Mouse (Mus musculus) adrenal gland, postnatal 25 days (tissue): Measurements from ENCODE around the gene Unc5a. TPM values are rescaled to one million over a fixed set of nuclear protein-coding genes. Genes with fewer than 3 reads are reported as not detected.

Experiments
- DNase-seq: peaks from one replicate; pipeline ENCODE4 v3.0.0; 2021; ENCODE audit warnings: mixed read lengths
- total RNA-seq: library from RNA; stranded (reverse); gene quantifications from 2 replicates; pipeline ENCODE4 v1.2.3, GENCODE M21; 2021

Gene Unc5a
- total RNA-seq, 1 experiment from 2014 or later = 9.0 TPM

- peak; percentile 50 for DNase-seq
These were observed 6.7 kb downstream of the Unc5a start for GRCm38 (mm10) chr13:54955695-54956471.

GRCm38 (mm10) chr13:54957281-54957680 is 8.1 kb downstream of the Unc5a start:
- DNase-seq = no peak

GRCm38 (mm10) chr13:54959059-54959701 is 10.0 kb downstream of the Unc5a start:
- no peak for DNase-seq

- no peak for DNase-seq
These were observed 10.6 kb downstream of the Unc5a start for GRCm38 (mm10) chr13:54959842-54960241.

GRCm38 (mm10) chr13:54960491-54960890 is 11.3 kb downstream of the Unc5a start:
- DNase-seq = no peak

GRCm38 (mm10) chr13:54965256-54965655 is 16.0 kb downstream of the Unc5a start:
- no peak for DNase-seq

- DNase-seq = no peak
These were observed 18.3 kb downstream of the Unc5a start for GRCm38 (mm10) chr13:54967501-54967900.

- no peak for DNase-seq
These were observed 19.4 kb downstream of the Unc5a start for GRCm38 (mm10) chr13:54968636-54969035.

- no peak for DNase-seq
These were observed 20.3 kb downstream of the Unc5a start for GRCm38 (mm10) chr13:54969513-54969912.

- DNase-seq = peak; percentile 51
These were observed 21.5 kb downstream of the Unc5a start for GRCm38 (mm10) chr13:54970521-54971247.

GRCm38 (mm10) chr13:54975546-54975945 is 26.3 kb downstream of the Unc5a start:
- no peak for DNase-seq

GRCm38 (mm10) chr13:54978804-54979203 is 29.6 kb downstream of the Unc5a start:
- DNase-seq = peak; percentile 18

GRCm38 (mm10) chr13:54980957-54981356 is 31.7 kb downstream of the Unc5a start:
- peak; percentile 51 for DNase-seq

GRCm38 (mm10) chr13:54983001-54983400 is 33.8 kb downstream of the Unc5a start:
- no peak for DNase-seq

GRCm38 (mm10) chr13:54983614-54984013 is 34.4 kb downstream of the Unc5a start:
- no peak for DNase-seq

GRCm38 (mm10) chr13:54987405-54987804 is 38.2 kb downstream of the Unc5a start:
- no peak for DNase-seq

GRCm38 (mm10) chr13:54988181-54988760 is 39.1 kb downstream of the Unc5a start:
- no peak for DNase-seq

GRCm38 (mm10) chr13:54992215-54992614 is 43.0 kb downstream of the Unc5a start:
- no peak for DNase-seq

- DNase-seq = no peak
These were observed 45.4 kb downstream of the Unc5a start for GRCm38 (mm10) chr13:54994576-54994975.

- DNase-seq = no peak
These were observed 46.0 kb downstream of the Unc5a start for GRCm38 (mm10) chr13:54995161-54995560.

- DNase-seq = no peak
These were observed 48.4 kb downstream of the Unc5a start for GRCm38 (mm10) chr13:54997568-54997967.

GRCm38 (mm10) chr13:55000433-55000832 is 51.2 kb downstream of the Unc5a start:
- DNase-seq = no peak

GRCm38 (mm10) chr13:55002090-55002489 is 52.9 kb downstream of the Unc5a start:
- DNase-seq = no peak
